Mouse (Mus musculus) left cerebral cortex, adult 2 months (tissue): ENCODE results near the gene Fxyd1. TPM values are rescaled to one million over a fixed set of nuclear protein-coding genes. Genes with fewer than 3 reads are reported as not detected.
A peak's percentile ranks its signal among the peaks of the same experiment; 100 is the strongest.

Experiments used
- DNase-seq, 2 experiments: peaks; one replicate each; pipeline ENCODE4 v3.0.0; 2021 to 2022; ENCODE audit warnings: low spot score in 2 of 2, mixed read lengths in 1 of 2; ENCODE audit errors: extremely low spot score in 1 of 2
- H3K27ac ChIP-seq: fragments of 200-600 bp; 2 replicates; pipeline ENCODE4 v1.8.1; 2022
- H3K4me3 ChIP-seq: fragments of 200-600 bp; 2 replicates; pipeline ENCODE4 v1.8.1; 2022
- CTCF ChIP-seq: fragments of 200-600 bp; IDR thresholded peaks from 2 replicates; pipeline ENCODE4 v1.8.1; 2022; ENCODE audit warnings: antibody characterized with exemption, mild to moderate bottlenecking, moderate library complexity
- intact Hi-C: fragments of 180-260 bp; cut with DNase I; formaldehyde crosslinking; loops from one replicate; pipeline ENCODE4 v1.15.1; 2025
- total RNA-seq, 2 experiments: library from RNA; stranded (reverse); gene quantifications; 2 replicates each; pipeline ENCODE4 v1.2.3; 2021

The Fxyd1 gene
- total RNA-seq, 2 experiments from 2014 or later, result 72.8 to 79.1 TPM

DNA sequence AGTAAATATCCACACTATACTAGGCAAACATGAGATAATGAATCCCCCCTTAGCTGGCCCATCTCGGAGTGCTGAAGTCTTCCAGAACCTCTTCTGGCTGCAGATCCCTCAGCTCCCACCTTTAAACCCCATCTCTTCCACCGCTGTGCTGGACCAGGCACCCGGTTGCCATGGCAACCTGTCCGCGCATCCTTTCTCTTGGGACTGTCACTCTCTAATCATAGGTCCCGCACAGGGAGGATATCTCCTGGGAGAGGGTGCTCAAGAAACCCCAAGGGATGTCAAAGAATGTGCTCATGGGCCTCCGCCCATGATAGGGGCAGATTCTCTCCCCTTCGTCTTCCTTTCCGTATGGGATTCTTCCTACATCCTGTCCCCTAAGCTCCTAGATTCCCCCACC lies 6.1 kb downstream of the Fxyd1 start:
- intact Hi-C loops, result loop anchor here (5.0 kb wide), 1 partner anchor 79 kb away; the partner anchor contains the start of genes Fam187b and Lsr
- Histone ChIP-seq H3K4me3 (peak overlapping the region; percentile 65), H3K27ac (peak overlapping the region; percentile 97)
- peak; percentile 51 to 68 for DNase-seq
- no peak for TF ChIP-seq CTCF

DNA sequence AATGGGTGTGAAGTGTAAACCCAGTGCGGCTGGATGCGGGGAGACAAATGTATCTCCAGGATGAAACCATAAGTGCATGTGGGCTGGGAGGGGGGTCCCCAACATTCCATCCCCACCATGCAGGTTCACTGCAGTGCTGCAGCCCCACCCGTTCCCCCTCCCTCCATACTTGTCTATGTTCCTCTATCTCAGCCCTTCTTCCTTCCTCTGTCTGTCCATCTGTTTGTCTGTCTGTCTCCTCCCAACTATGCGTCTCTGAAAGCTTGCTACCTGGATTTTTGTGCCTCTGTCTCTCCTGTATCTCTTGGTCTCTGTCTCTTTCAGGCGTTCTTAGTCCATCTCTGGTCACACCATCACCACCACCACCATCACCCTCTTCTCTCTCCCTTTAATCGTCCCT lies 6.5 kb downstream of the Fxyd1 start:
- intact Hi-C loops, result loop anchor here (5.0 kb wide), 1 partner anchor 78 kb away; the partner anchor contains the start of genes Fam187b and Lsr
- no peak for TF ChIP-seq CTCF
- DNase-seq, result peak in 1 of 2 experiments; percentile 21

DNA sequence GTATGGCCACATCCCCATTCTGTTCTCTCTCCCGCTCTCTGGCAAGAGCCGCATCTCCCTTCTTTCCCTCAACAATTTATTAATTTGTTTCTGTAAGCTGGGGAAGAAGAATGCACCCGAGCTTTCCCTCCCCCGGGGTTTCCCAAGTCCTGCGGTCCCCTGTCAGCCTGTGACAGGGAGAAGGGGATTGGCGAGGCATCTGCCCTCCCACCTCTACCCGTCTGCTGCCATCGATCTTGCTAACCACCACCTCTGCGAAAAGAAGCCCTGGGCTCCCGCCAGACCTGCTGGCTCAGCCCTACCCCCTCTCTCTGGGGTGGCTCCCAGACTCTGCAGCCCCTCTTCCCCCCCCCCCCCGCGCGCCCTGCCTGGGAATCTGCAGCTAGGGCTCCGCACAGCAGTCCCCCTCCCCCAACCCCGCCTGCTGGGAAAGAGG lies 7.1 kb downstream of the Fxyd1 start:
- intact Hi-C loops, result loop anchor here (5.0 kb wide), 1 partner anchor 78 kb away; the partner anchor contains the start of genes Fam187b and Lsr
- peak; percentile 50 to 67 for DNase-seq
- TF ChIP-seq CTCF, result no peak
- peak overlapping the region; percentile 65 for H3K4me3 ChIP-seq
- peak overlapping the region; percentile 97 for H3K27ac ChIP-seq

More for the DNA sequence above, 6.5 kb downstream of the Fxyd1 start:
- Histone ChIP-seq H3K27ac (peak overlapping the region; percentile 97), H3K4me3 (peak overlapping the region; percentile 65)

DNA sequence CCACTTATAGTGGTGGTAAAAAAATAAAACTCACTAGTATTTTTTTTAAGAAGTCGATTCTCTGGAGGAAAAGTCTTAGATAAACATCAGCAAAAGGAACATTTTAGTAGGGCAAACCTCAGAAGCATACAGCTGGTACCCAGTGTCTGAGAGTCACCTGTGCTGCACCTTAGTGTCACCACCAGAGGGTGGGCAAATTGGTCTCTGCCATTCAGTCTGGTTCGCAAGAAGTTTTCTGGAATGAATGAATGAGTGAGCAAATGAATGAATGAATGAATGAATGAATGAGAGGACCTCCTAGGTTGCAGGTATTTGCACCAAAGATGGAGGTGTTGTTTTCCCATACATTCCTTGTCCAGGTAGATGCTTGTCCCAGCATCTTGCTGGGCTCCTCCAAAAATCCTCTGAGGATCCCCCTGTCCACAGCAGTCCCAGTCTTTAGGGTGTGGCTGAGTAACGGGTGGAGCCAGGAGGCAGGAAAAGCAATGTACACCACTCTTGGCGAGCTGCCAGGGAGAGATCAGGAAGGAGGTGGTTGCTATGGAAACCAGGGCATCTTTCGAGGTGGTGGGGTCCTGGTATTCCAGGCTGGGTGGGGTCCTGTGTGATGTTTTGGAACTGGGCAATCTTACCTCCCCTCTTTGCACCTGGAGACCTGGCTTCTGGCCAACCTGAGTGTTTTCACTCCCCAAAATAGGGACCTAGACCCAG lies 7.7 kb downstream of the Fxyd1 start:
- Histone ChIP-seq H3K27ac (peak overlapping the region; percentile 97), H3K4me3 (peak overlapping the region; percentile 65)
- intact Hi-C loops, result no loop called here
- peak in 1 of 2 experiments; percentile 47 for DNase-seq
- peak; percentile 14 for TF ChIP-seq CTCF

DNA sequence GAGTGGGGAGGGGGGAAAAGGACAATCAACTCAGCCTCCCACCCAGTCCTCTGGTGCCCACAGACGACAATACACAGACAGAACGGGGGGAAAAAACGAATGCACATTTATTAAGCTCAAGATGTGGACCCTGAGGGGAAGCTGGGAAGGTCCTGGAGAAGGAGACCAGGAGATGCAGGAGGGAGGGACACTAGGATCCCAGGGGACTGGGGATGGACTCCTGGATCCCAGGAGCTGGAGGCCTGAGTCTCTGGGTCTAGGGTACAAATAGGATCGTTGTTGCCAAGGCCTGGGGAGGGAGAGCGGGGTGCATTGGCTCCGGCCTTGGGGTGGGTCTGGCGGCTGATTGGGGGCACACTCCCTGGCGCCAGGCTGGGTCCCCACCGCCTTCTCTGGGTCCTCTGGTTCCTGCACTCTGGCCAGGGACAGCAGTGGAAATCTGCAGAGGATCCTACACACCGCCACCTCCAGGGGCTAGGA lies 14.5 kb downstream of the Fxyd1 start, which contains the start of gene Fxyd5:
TSS of gene Fxyd5 (minus strand) at position 51 of the 480 bp plus-strand sequence.
- intact Hi-C loops, result no loop called here
- H3K4me3 ChIP-seq, result peak within 1 kb of the TSS; percentile 37
- no peak for TF ChIP-seq CTCF
- peak within 1 kb of the TSS; percentile 50 for H3K27ac ChIP-seq
- DNase-seq, result no peak

DNA sequence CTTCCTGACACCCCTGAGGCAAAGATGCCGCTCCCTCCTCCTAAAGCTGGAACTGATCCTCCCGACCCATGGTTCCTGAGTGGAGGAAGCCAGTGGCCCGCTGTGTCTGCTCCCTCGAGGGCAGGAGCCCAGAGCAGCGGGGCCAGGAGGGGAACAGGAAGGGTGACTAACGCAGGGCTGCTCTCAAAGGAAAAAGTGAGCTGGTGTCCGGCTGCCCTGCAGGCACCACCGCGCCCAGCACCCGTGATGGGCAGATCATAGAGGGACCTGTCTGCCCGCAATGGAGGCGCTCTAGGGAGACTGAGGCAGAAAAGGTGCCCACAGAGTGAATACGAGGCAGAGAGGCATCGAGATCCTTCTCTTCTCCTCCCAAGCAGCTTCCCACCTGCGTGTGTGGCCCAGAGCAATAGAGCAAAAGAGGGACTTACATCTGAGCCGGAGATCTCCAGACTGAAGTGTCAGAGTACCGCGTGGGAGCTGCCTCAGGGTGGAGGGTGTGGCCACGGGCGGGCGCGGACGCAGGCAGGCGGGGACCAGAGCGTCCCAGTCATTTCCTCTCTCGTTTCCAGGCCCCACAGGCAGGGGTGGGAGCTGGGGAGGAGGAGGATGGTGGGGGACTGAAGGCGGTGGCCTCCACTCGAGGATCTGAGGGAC lies 15.2 kb downstream of the Fxyd1 start:
- Histone ChIP-seq H3K4me3 (peak overlapping the region; percentile 37), H3K27ac (peak overlapping the region; percentile 50)
- no peak for TF ChIP-seq CTCF
- intact Hi-C loops, result no loop called here
- DNase-seq, result peak in 1 of 2 experiments; percentile 30

DNA sequence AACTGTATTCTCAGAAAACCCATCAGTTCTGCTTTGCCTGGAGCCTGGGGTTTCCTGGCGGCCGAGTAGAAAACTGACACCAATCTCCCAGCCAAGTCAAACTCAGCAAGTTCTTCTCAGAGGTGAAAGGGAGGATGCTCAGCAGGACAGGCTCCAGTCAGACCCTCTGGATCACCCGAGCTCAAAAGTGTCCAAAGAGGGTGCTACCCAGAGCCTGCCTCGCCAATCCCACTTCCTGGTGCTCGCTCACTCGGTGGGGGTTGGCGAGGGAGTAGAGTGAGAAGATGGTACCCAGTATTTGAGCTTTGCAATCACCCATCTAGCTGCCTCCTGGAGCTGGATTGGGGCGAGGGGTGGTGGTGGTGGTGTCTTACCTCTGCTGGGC lies 16.0 kb downstream of the Fxyd1 start:
- DNase-seq, result no peak
- intact Hi-C loops, result no loop called here
- Histone ChIP-seq H3K27ac (no peak overlapping the region), H3K4me3 (0 out of 2 replicates have a peak overlapping the region, but pooled peaks have one; percentile 37)
- TF ChIP-seq CTCF, result no peak

DNA sequence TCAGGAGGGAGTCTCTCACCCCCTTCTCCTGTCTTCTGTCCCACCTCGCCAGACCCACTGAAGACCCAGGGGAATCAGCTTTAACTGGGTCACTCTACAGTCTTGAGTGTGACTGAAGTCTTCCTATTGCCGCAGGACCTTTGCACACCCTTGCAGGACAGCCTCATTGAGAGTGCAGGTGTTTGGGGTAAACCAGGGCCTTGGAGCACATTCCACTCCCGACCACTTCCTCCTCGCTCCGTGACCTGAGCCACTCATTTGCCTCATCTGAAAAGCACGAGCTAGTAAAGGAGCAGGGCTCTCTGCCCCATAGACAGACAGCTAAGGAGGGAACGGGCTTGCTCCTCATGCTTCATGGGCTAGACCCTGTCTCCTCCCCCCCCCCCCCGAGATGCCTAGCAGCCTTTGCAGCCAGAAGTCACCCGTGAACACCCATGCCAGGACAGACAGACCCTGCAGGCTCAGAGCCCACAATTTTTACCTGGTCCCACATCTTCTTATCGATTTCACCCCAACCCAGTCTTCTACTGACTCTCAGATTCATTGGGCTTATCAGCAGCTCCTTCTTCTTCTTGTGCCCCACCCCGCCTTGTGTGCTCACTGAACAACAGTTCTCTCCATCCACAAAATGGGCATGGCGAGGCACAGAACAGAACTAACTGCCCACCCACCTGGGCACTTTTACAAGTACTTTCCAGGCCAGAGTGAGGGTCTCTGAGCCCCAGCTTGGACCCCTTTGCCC lies 16.5 kb downstream of the Fxyd1 start:
- intact Hi-C loops, result no loop called here
- Histone ChIP-seq H3K4me3 (no peak overlapping the region), H3K27ac (no peak overlapping the region)
- no peak for DNase-seq
- no peak for TF ChIP-seq CTCF

DNA sequence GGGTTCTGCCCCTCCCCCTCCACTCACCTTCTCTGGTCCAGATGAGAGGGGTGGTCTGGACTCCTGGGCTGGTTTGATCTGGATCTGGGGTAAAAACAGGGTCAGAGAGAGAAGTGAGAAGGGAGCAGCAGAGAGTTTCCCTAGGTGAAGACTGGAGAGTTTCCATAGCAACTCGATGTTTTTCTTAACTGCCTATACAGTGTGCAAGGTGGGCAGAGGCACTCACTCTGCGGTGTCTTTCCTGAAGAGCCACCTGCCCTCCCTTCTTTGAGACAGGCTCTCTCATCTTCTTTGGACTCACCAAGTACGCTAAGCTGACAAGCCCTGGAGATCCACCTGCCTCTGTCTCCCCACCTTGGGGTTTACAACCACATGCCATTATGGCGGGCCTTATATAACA lies 18.0 kb downstream of the Fxyd1 start:
- no peak for DNase-seq
- H3K27ac ChIP-seq, result no peak overlapping the region
- no peak overlapping the region for H3K4me3 ChIP-seq
- TF ChIP-seq CTCF, result no peak
- intact Hi-C loops, result no loop called here

DNA sequence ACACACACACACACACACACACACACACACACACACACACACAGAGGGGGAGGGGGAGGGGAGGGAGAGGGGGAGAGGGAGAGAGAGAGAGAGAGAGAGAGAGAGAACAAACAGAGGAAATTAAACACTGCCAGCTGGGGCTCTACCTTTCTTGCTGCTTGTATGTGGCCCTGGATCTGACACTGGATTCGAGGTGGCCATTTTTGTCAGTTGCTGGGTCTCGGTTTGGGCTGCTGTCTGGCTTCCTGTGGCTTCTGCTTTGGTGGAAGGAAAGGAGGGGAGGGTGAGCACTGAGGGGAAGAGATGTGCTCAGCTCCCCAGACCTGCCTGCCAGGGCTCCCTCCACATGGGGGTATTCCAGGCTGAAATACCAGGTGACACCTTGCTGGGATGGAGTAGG lies 19.3 kb downstream of the Fxyd1 start:
- intact Hi-C loops, result no loop called here
- TF ChIP-seq CTCF, result no peak
- H3K27ac ChIP-seq, result no peak overlapping the region
- no peak for DNase-seq
- no peak overlapping the region for H3K4me3 ChIP-seq

DNA sequence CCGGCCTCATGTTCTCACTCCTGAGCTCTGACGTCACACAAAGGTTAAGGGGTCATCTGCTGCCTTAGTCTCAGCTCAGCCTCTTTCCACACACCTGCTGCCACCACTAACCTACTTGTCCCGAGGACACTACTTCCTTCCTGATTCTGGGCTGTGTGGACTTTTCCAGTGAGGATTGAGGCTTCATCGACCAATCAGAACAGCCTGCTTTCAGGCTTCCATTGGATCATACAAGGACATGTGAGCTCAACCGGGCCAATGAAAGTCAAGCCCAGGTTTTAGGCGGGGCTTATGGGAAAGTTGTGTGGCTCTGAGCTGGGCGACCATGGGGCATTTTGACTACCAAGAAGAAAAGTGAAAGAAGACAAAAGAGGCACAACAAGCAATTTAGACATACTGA lies 20.1 kb downstream of the Fxyd1 start:
- intact Hi-C loops, result no loop called here
- TF ChIP-seq CTCF, result no peak

More for the DNA sequence above, 20.1 kb downstream of the Fxyd1 start:
- no peak overlapping the region for H3K27ac ChIP-seq
- DNase-seq, result no peak
- no peak overlapping the region for H3K4me3 ChIP-seq
